Mouse (Mus musculus): ENCODE results near the gene Nenf. TPM values are rescaled to one million over a fixed set of nuclear protein-coding genes. Genes with fewer than 3 reads are reported as not detected.
A peak's percentile ranks its signal among the peaks of the same experiment; 100 is the strongest.

Gene Nenf
- polyA plus RNA-seq, 1 experiment, result 146 TPM

DNA sequence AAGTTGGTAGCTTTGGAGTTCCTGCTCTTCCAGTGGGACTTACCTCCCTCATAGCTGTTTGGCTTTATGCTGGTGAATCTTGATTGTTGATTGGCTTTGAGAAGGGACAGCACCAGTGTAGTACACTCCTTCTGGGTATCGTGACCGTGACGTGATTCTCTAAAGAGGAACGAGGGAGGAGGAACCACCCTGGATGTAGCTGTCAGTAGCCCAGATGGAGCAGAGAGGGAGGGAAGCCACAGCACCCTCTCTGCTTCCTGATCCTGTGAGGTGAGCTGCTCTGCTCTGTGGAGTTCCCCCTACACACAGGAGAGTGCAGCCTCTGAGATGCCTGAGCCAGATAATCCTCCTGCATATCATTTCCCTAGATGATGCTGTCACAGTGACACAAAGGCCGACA, 16.5 kb upstream of the Nenf start:
- no peak for DNase-seq
- H3K27me3 ChIP-seq (replicated peaks; ENCODE audit: control insufficient read depth, insufficient read depth, low read length), result no peaks in the 10 kb centered on the region
- H3K27ac ChIP-seq (ENCODE audit: insufficient read depth, low read depth, low read length), result no peak overlapping the region
- TF ChIP-seq POLR2A (IDR thresholded peaks at IDR 0.05; ENCODE audit: low read depth, low read length) (no peak), CTCF (conservative IDR thresholded peaks at IDR 0.05; ENCODE audit: insufficient read depth, insufficient read length, low read depth, low read length) (no peak)
- no peaks in the 10 kb centered on the region for H3K36me3 ChIP-seq (ENCODE audit: control insufficient read depth, insufficient read depth, low read length)
- peaks cover 4% of the 10 kb centered on the region; the same call in 1 of the 2 replicates for H3K4me1 ChIP-seq (ENCODE audit: control insufficient read depth, insufficient read depth, low read length)
- H3K4me3 ChIP-seq (ENCODE audit: insufficient read depth, low read depth, low read length), result no peak overlapping the region
- WGBS, result 78% methylated on average over 5 of the region's 5 CpGs

DNA sequence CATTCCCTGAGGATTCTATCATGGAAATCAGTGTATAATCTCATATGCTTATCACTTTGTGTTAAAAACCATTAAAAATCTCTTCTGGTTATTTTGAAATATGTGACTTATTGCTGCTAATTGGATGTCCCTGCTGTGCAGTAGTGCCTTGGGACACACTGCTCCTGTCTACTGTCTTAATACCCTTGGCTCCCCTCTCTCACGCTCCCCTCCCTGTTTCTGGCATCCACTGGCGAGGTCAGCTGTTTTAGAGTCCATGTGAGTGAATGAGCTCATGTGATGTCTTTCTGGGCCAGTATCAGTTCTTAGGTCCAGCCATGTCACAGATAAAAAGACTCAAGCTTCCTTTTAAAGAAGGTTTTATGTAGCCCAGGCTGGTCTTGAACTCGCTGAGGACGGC, 12.4 kb upstream of the Nenf start:
- H3K36me3 ChIP-seq (ENCODE audit: control insufficient read depth, insufficient read depth, low read length), result no peaks in the 10 kb centered on the region
- peaks cover 12% of the 10 kb centered on the region; the same call in 1 of the 2 replicates for H3K4me1 ChIP-seq (ENCODE audit: control insufficient read depth, insufficient read depth, low read length)
- peak; percentile 72 for DNase-seq
- H3K27ac ChIP-seq (ENCODE audit: insufficient read depth, low read depth, low read length), result no peak overlapping the region
- no peak overlapping the region for H3K4me3 ChIP-seq (ENCODE audit: insufficient read depth, low read depth, low read length)
- WGBS, result 61% methylated on average over 4 of the region's 4 CpGs
- TF ChIP-seq CTCF (conservative IDR thresholded peaks at IDR 0.05; ENCODE audit: insufficient read depth, insufficient read length, low read depth, low read length) (no peak), POLR2A (IDR thresholded peaks at IDR 0.05; ENCODE audit: low read depth, low read length) (no peak)
- no peaks in the 10 kb centered on the region for H3K27me3 ChIP-seq (replicated peaks; ENCODE audit: control insufficient read depth, insufficient read depth, low read length)

DNA sequence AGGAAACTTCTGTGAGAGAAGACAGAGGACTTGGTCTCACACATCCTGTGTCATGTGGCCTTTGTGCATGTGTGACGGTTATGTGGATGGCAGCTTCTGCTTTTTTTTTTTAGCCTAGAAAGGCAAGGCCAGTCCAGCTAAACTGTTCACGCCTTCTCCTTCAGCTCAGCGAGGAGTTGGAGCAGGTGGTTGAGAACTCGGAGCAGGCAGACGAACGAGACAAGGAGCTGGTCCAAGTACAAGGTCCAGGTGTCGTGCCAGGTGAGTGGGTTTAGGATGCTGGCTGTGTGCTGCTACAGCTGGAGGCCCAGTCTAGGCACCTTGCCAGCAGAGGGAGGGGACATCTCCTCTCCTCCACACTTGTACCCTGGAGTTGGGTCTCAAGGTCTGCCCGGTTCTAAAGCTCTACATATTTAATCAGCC, 10.0 kb upstream of the Nenf start:
- H3K4me3 ChIP-seq (ENCODE audit: insufficient read depth, low read depth, low read length), result no peak overlapping the region
- TF ChIP-seq CTCF (conservative IDR thresholded peaks at IDR 0.05; ENCODE audit: insufficient read depth, insufficient read length, low read depth, low read length) (no peak), POLR2A (IDR thresholded peaks at IDR 0.05; ENCODE audit: low read depth, low read length) (no peak)
- peaks cover 12% of the 10 kb centered on the region; the same call in 1 of the 2 replicates for H3K4me1 ChIP-seq (ENCODE audit: control insufficient read depth, insufficient read depth, low read length)
- DNase-seq, result peak; percentile 98
- H3K27ac ChIP-seq (ENCODE audit: insufficient read depth, low read depth, low read length), result peak overlapping the region; percentile 62
- no peaks in the 10 kb centered on the region for H3K36me3 ChIP-seq (ENCODE audit: control insufficient read depth, insufficient read depth, low read length)
- H3K27me3 ChIP-seq (replicated peaks; ENCODE audit: control insufficient read depth, insufficient read depth, low read length), result no peaks in the 10 kb centered on the region
- 42% methylated on average over 8 of the region's 8 CpGs for WGBS

DNA sequence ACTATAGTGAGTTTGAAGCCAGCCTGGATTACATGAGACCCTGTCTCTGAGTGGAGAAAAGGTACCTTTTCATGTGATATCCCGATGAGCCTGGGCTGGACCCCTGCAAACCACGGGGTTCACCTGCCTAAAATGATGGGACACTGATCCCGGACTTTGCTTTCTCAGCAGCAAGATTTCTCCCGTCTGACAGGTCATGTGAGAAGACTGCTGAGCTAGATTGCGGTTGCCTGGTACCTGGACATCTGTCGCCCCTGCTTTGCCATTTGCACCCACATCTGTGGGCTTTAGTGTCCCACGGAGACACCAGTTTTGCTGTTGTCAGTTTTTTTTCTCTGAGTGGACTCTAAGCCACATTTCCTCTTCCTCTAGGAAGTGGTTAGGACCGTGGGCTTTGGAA, 9.3 kb upstream of the Nenf start:
- peaks cover 12% of the 10 kb centered on the region; the same call in 1 of the 2 replicates for H3K4me1 ChIP-seq (ENCODE audit: control insufficient read depth, insufficient read depth, low read length)
- peak; percentile 63 for DNase-seq
- H3K27ac ChIP-seq (ENCODE audit: insufficient read depth, low read depth, low read length), result peak overlapping the region; percentile 62
- 53% methylated on average over 8 of the region's 8 CpGs for WGBS
- peak overlapping the region; percentile 5; the same call in 1 of the 2 replicates for H3K4me3 ChIP-seq (ENCODE audit: insufficient read depth, low read depth, low read length)
- no peaks in the 10 kb centered on the region for H3K36me3 ChIP-seq (ENCODE audit: control insufficient read depth, insufficient read depth, low read length)
- TF ChIP-seq POLR2A (IDR thresholded peaks at IDR 0.05; ENCODE audit: low read depth, low read length), result no peak
- no peaks in the 10 kb centered on the region for H3K27me3 ChIP-seq (replicated peaks; ENCODE audit: control insufficient read depth, insufficient read depth, low read length)

DNA sequence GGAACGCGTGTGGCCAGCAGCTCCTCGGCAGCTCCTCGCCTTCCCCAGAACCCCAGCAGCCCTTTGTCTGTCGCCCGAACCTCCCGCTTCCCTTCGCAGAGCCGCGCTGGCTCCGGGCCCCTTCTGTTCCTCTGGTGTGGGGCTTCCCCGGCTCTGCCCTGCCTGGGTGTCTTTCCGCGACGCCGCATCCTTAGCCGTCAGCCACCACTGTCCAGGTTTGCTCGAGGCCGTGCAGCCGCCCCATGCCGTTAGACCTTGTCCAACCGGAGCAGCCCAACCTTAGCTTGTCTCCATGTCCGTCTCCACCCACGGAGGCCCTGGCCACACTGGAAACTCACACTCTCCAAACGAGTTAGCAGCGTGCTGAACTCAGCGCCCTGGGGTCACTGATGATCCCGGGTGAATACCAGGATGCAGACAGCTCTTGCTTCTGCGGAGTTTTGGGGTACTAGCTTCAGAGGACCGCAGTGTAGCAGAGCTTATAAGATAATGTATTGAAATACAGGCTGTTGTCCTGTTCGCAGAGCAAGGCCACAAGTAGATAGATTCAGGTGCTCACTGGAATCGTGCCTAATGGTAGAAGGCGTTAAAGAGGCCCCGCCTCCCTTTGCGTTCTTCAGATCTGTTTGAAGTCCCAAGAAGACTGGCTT, 8.4 kb upstream of the Nenf start:
- Histone ChIP-seq H3K27me3 (replicated peaks; ENCODE audit: control insufficient read depth, insufficient read depth, low read length) (no peaks in the 10 kb centered on the region), H3K4me3 (ENCODE audit: insufficient read depth, low read depth, low read length) (peak overlapping the region; percentile 78), H3K4me1 (ENCODE audit: control insufficient read depth, insufficient read depth, low read length) (peaks cover 12% of the 10 kb centered on the region; the same call in 1 of the 2 replicates), H3K36me3 (ENCODE audit: control insufficient read depth, insufficient read depth, low read length) (no peaks in the 10 kb centered on the region), H3K27ac (ENCODE audit: insufficient read depth, low read depth, low read length) (peak overlapping the region; percentile 62)
- 3% methylated on average over 35 of the region's 35 CpGs for WGBS
- DNase-seq, result peak; percentile 57
- TF ChIP-seq POLR2A (IDR thresholded peaks at IDR 0.05; ENCODE audit: low read depth, low read length) (no peak), CTCF (conservative IDR thresholded peaks at IDR 0.05; ENCODE audit: insufficient read depth, insufficient read length, low read depth, low read length) (no peak)

DNA sequence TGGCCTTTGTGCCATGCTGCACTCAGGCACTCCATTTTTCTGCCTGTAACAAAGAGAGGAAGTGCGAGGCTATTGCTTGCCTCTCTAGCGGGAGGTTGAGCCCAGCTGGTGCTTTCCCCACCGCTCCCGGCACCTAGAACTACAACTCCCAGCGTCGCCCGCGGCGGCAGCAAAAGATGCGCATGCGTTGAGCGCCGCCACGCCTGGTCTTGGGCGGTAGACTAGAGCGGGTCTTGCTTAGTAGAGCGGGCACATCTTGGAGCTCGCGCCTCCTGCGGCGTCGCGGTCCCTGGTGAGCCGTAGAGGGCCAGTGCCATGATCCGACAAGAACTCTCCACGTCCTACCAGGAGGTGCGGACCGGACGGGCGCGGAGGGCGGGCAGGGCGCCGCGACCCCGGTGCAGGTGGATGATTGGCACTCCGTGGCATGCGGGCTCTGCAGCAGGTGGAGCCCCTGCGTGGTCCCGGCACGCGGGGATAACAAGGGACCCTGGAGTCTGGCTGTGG, 7.8 kb upstream of the Nenf start, which contains the start of gene Tmem206:
Gene Tmem206 (plus strand): TSS at position 187 of the 507 bp plus-strand sequence.
- Histone ChIP-seq H3K27ac (ENCODE audit: insufficient read depth, low read depth, low read length) (peak within 1 kb of the TSS; percentile 62), H3K27me3 (replicated peaks; ENCODE audit: control insufficient read depth, insufficient read depth, low read length) (no peaks in the 10 kb centered on the region), H3K36me3 (ENCODE audit: control insufficient read depth, insufficient read depth, low read length) (no peaks in the 10 kb centered on the region), H3K4me3 (ENCODE audit: insufficient read depth, low read depth, low read length) (peak within 1 kb of the TSS; percentile 78), H3K4me1 (ENCODE audit: control insufficient read depth, insufficient read depth, low read length) (peaks cover 12% of the 10 kb centered on the region; the same call in 1 of the 2 replicates)
- DNase-seq, result peak; percentile 96
- TF ChIP-seq CTCF (conservative IDR thresholded peaks at IDR 0.05; ENCODE audit: insufficient read depth, insufficient read length, low read depth, low read length) (no peak), POLR2A (IDR thresholded peaks at IDR 0.05; ENCODE audit: low read depth, low read length) (peak; percentile 76)
- WGBS, result under 1% methylated on average over 42 of the region's 42 CpGs

DNA sequence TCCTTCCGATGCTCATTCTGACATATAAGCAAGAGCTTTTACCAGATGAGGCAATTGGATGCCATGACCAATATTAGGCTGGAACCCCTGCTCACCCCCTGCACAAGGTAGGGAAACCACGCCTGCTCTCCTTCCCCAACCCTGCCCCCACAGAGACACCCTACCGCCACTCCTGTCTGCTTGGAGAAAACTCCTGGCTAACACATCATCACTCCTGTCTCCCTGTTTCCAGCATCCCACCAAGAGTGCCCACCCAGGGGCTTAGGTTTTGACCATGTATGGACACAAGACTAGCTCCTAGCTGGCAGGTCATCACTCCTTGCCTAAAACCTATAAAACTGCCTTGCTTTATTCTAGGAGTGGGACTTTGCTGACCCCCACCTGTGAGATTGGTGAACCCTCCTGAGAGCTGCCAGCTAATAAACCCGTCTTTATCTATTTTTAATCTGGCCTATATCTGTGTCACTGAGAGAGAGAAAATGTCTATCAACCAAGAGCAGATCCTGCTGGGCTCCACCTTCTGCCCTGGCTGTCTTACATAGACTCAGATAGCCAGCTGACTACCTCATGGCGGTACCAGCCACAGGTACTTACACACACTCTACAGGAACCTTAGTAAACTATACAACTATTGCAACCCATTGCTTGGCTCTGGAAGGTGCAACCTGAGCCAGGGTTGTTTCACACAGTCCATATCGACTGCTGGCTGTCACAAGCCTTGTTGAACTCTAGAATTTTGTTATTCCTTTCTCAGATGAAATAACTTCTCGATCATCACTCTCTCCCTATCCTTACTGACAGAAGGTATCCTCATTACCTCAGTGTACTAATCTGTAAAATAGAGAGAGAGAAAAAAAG, 7.0 kb upstream of the Nenf start:
- Histone ChIP-seq H3K36me3 (ENCODE audit: control insufficient read depth, insufficient read depth, low read length) (no peaks in the 10 kb centered on the region), H3K4me3 (ENCODE audit: insufficient read depth, low read depth, low read length) (no peak overlapping the region), H3K27me3 (replicated peaks; ENCODE audit: control insufficient read depth, insufficient read depth, low read length) (no peaks in the 10 kb centered on the region), H3K4me1 (ENCODE audit: control insufficient read depth, insufficient read depth, low read length) (peaks cover 12% of the 10 kb centered on the region; the same call in 1 of the 2 replicates), H3K27ac (ENCODE audit: insufficient read depth, low read depth, low read length) (no peak overlapping the region)
- no peak for DNase-seq
- 86% methylated on average over 7 of the region's 7 CpGs for WGBS
- TF ChIP-seq POLR2A (IDR thresholded peaks at IDR 0.05; ENCODE audit: low read depth, low read length), result no peak
- no peak for TF ChIP-seq CTCF (conservative IDR thresholded peaks at IDR 0.05; ENCODE audit: insufficient read depth, insufficient read length, low read depth, low read length)

Data from kidney, adult 2 months (tissue).